Mouse (Mus musculus) spleen, postnatal 10 days (tissue): ENCODE results near the gene Dock2.

Experiments used
- DNase-seq, 2 experiments: peaks; one replicate each; pipeline ENCODE4 v3.0.0; 2021 to 2022; ENCODE audit warnings: low spot score in 2 of 2

Gene Dock2

GRCm38 (mm10) chr11:34194158-34194941, 589.3 kb downstream of the Dock2 start:
- DNase-seq = no peak

- DNase-seq = no peak
These were observed 590.0 kb downstream of the Dock2 start for GRCm38 (mm10) chr11:34193658-34194057.

- DNase-seq = no peak
These were observed 599.4 kb downstream of the Dock2 start for GRCm38 (mm10) chr11:34184266-34184665.

GRCm38 (mm10) chr11:34181214-34182117, 602.2 kb downstream of the Dock2 start:
- DNase-seq = peak in 1 of 2 experiments; percentile 25

GRCm38 (mm10) chr11:34178752-34179151, 604.9 kb downstream of the Dock2 start:
- no peak for DNase-seq
